25 mouse cellular contexts compared by ENCODE assay signal in the genomic region with DNA sequence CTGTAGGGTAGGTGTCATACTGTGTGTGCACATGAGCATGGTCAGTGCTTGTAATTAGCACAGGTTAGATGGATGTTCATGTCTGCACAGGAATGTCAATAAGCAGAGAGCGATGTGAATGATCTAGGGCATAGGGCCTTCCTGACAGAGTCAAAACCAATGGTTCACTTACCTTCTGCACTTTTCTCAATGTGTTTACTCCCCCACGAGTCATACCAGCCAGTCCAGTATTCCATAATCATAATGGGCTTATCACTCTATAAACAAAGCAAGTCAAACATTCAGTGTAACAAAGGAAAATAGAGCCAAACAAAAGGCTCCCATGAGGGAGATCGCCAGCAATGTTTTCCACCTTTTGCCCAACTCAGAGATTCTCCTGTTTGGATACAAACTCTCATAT. TPM values are rescaled to one million over a fixed set of nuclear protein-coding genes. Genes with fewer than 3 reads are reported as not detected.
A peak's percentile ranks its signal among the peaks of the same experiment; 100 is the strongest.
DNase-seq lines count a peak whose midpoint lies in the region; ATAC-seq and TF ChIP-seq lines count a peak whose summit lies in the region.
"Had no signal": no experiment of that assay in that cellular context is flagged by ENCODE, and none has a peak within 500 bp of the region (broad histone marks: within the 10 kb centered on the region; RNA-seq: fewer than 3 reads in every experiment).

No protein-coding gene starts in this region.

- no peaks in the 10 kb centered on the region for H3K27me3 ChIP-seq in intestine, embryonic 15.5 days (replicated peaks)
- H3K27me3 ChIP-seq in intestine, postnatal 0 days (replicated peaks; ENCODE audit: control insufficient read depth, insufficient read depth, low read length) = no peaks in the 10 kb centered on the region
- no peaks in the 10 kb centered on the region for H3K27me3 ChIP-seq in stomach, embryonic 16.5 days (ENCODE audit: control insufficient read depth, insufficient read depth, low read length)
- no peaks in the 10 kb centered on the region for H3K27me3 ChIP-seq in heart, embryonic 11.5 days (ENCODE audit: control insufficient read depth, insufficient read depth, low read length)
- H3K27me3 ChIP-seq: forebrain, embryonic 13.5 days; hindbrain, embryonic 12.5 days; hindbrain, embryonic 15.5 days had no signal

- peak; percentile 39; the same call in 1 of the 2 replicates for ATAC-seq in intestine, embryonic 15.5 days
- ATAC-seq in intestine, postnatal 0 days = no peak
- peak; percentile 86 for ATAC-seq in stomach, embryonic 16.5 days (ENCODE audit: insufficient read depth, low FRiP score)
- no peak for ATAC-seq in heart, embryonic 11.5 days (replicated peaks; ENCODE audit: insufficient number of reproducible peaks, low FRiP score, low TSS enrichment)
- ATAC-seq: activated CD4-positive, CD25-positive, alpha-beta regulatory T cell, adult 4 months; forebrain, embryonic 13.5 days; forebrain, embryonic 16.5 days had no signal

- 60% methylated on average over 3 of the region's 3 CpGs for WGBS in intestine, embryonic 15.5 days
- 42% methylated on average over 3 of the region's 3 CpGs for WGBS in intestine, postnatal 0 days
- 45% methylated on average over 3 of the region's 3 CpGs for WGBS in stomach, embryonic 16.5 days
- WGBS in heart, embryonic 11.5 days (ENCODE audit: insufficient replicate concordance) = 63% methylated on average over 3 of the region's 3 CpGs

- H3K9ac ChIP-seq in intestine, embryonic 15.5 days = no peak overlapping the region
- no peak overlapping the region for H3K9ac ChIP-seq in intestine, postnatal 0 days (ENCODE audit: low read depth, low read length)
- no peak overlapping the region for H3K9ac ChIP-seq in stomach, embryonic 16.5 days (ENCODE audit: low read length)
- H3K9ac ChIP-seq in heart, embryonic 11.5 days (ENCODE audit: low read depth, low read length) = no peak overlapping the region
- H3K9ac ChIP-seq: forebrain, embryonic 13.5 days; hindbrain, embryonic 12.5 days; hindbrain, embryonic 15.5 days had no signal

- no peaks in the 10 kb centered on the region for H3K36me3 ChIP-seq in intestine, embryonic 15.5 days
- no peaks in the 10 kb centered on the region for H3K36me3 ChIP-seq in intestine, postnatal 0 days (ENCODE audit: control insufficient read depth, insufficient read depth)
- no peaks in the 10 kb centered on the region for H3K36me3 ChIP-seq in stomach, embryonic 16.5 days (ENCODE audit: control insufficient read depth, insufficient read depth, low read length)
- no peaks in the 10 kb centered on the region for H3K36me3 ChIP-seq in heart, embryonic 11.5 days (ENCODE audit: control insufficient read depth, insufficient read depth, low read length)
- H3K36me3 ChIP-seq: forebrain, embryonic 10.5 days; heart, embryonic 10.5 days; hindbrain, embryonic 12.5 days; hindbrain, embryonic 15.5 days had no signal

- no peaks in the 10 kb centered on the region for H3K4me1 ChIP-seq in intestine, embryonic 15.5 days (replicated peaks)
- H3K4me1 ChIP-seq in intestine, postnatal 0 days (replicated peaks; ENCODE audit: control insufficient read depth, insufficient read depth, low read length) = no peaks in the 10 kb centered on the region
- no peaks in the 10 kb centered on the region for H3K4me1 ChIP-seq in stomach, embryonic 16.5 days (ENCODE audit: control insufficient read depth, insufficient read depth, low read length)
- no peaks in the 10 kb centered on the region for H3K4me1 ChIP-seq in heart, embryonic 11.5 days (ENCODE audit: control insufficient read depth, insufficient read depth, low read length)
- H3K4me1 ChIP-seq: forebrain, embryonic 10.5 days; forebrain, embryonic 13.5 days; heart, embryonic 10.5 days; hindbrain, embryonic 12.5 days; hindbrain, embryonic 15.5 days had no signal

- no peak overlapping the region for H3K4me2 ChIP-seq in intestine, embryonic 15.5 days (replicated peaks)
- H3K4me2 ChIP-seq in intestine, postnatal 0 days (replicated peaks; ENCODE audit: low read depth) = no peak overlapping the region
- no peak overlapping the region for H3K4me2 ChIP-seq in stomach, embryonic 16.5 days (ENCODE audit: low read depth, low read length)
- H3K4me2 ChIP-seq in heart, embryonic 11.5 days = no peak overlapping the region
- H3K4me2 ChIP-seq: forebrain, embryonic 13.5 days; hindbrain, embryonic 12.5 days; hindbrain, embryonic 15.5 days had no signal

- no peak overlapping the region for H3K27ac ChIP-seq in intestine, embryonic 15.5 days
- H3K27ac ChIP-seq in intestine, postnatal 0 days (ENCODE audit: low read depth, low read length) = no peak overlapping the region
- peak overlapping the region; percentile 62 for H3K27ac ChIP-seq in stomach, embryonic 16.5 days (ENCODE audit: low read length)
- H3K27ac ChIP-seq in heart, embryonic 11.5 days (ENCODE audit: low read depth, low read length) = no peak overlapping the region
- H3K27ac ChIP-seq: forebrain, embryonic 10.5 days; forebrain, embryonic 13.5 days; heart, adult 2 months; heart, embryonic 10.5 days; hindbrain, embryonic 12.5 days; hindbrain, embryonic 15.5 days had no signal

- H3K9me3 ChIP-seq in intestine, embryonic 15.5 days = no peaks in the 10 kb centered on the region
- H3K9me3 ChIP-seq in intestine, postnatal 0 days (ENCODE audit: control insufficient read depth) = no peaks in the 10 kb centered on the region
- no peaks in the 10 kb centered on the region for H3K9me3 ChIP-seq in stomach, embryonic 16.5 days (replicated peaks; ENCODE audit: control insufficient read depth, low read length)
- no peaks in the 10 kb centered on the region for H3K9me3 ChIP-seq in heart, embryonic 11.5 days (replicated peaks; ENCODE audit: control insufficient read depth, low read length)
- H3K9me3 ChIP-seq: forebrain, embryonic 10.5 days; forebrain, embryonic 13.5 days; heart, embryonic 10.5 days; hindbrain, embryonic 12.5 days; hindbrain, embryonic 15.5 days had no signal

- peak; percentile 16 for DNase-seq in urinary bladder, postnatal 14 days (ENCODE audit: low spot score)
- DNase-seq in urinary bladder, postnatal 10 days (ENCODE audit: low spot score) = no peak
- DNase-seq: adrenal gland, adult 8-10 months; adrenal gland, postnatal 25 days; cerebellum, adult 18-20 months; cerebellum, adult 9-10 months; cerebellum, postnatal 14 days; gastrocnemius, postnatal 10 days; gastrocnemius, postnatal 36 days; heart, adult 2 months had no signal

- no peak overlapping the region for H3K4me3 ChIP-seq in intestine, embryonic 15.5 days (replicated peaks)
- no peak overlapping the region for H3K4me3 ChIP-seq in intestine, postnatal 0 days (ENCODE audit: low read depth, low read length)
- no peak overlapping the region for H3K4me3 ChIP-seq in stomach, embryonic 16.5 days (replicated peaks; ENCODE audit: low read length)
- H3K4me3 ChIP-seq in heart, embryonic 11.5 days (ENCODE audit: low read depth, low read length) = no peak overlapping the region
- H3K4me3 ChIP-seq: forebrain, embryonic 10.5 days; forebrain, embryonic 13.5 days; heart, adult 2 months; heart, embryonic 10.5 days; hindbrain, embryonic 12.5 days; hindbrain, embryonic 15.5 days had no signal

- TF ChIP-seq CTCF in intestine, postnatal 0 days (IDR thresholded peaks at IDR 0.05; ENCODE audit: low read depth) = no peak

RNA-seq across cellular contexts. Expression of a gene that starts 24.8 kb away (rescaled TPM):
- polyA plus RNA-seq in intestine, embryonic 15.5 days (2015; fragmentation: Nextera tagmentation; extraction: Ambion mirVana) = 1.3 and 1.9 TPM in 2 replicates
- polyA plus RNA-seq in intestine, postnatal 0 days (2015; fragmentation: Nextera tagmentation; extraction: Ambion mirVana) = 0.34 and 0.50 TPM in 2 replicates
- polyA plus RNA-seq in stomach, embryonic 16.5 days (2015; fragmentation: Nextera tagmentation; extraction: Ambion mirVana) = 6.0 and 7.7 TPM in 2 replicates
- polyA plus RNA-seq in heart, embryonic 11.5 days (2014; fragmentation: Nextera tagmentation; extraction: Ambion mirVana) = 1.2 and 1.3 TPM in 2 replicates
- polyA plus RNA-seq: activated CD4-positive, CD25-positive, alpha-beta regulatory T cell, adult 4 months had no signal

RNA-seq across cellular contexts. Expression of a gene that starts 29.6 kb away (rescaled TPM):
- not detected in 2 replicates for polyA plus RNA-seq in intestine, embryonic 15.5 days (2015; fragmentation: Nextera tagmentation; extraction: Ambion mirVana)
- polyA plus RNA-seq in intestine, postnatal 0 days (2015; fragmentation: Nextera tagmentation; extraction: Ambion mirVana) = not detected in 2 replicates
- not detected in 2 replicates for polyA plus RNA-seq in stomach, embryonic 16.5 days (2015; fragmentation: Nextera tagmentation; extraction: Ambion mirVana)
- not detected in 2 replicates for polyA plus RNA-seq in heart, embryonic 11.5 days (2014; fragmentation: Nextera tagmentation; extraction: Ambion mirVana)
- polyA plus RNA-seq: activated CD4-positive, CD25-positive, alpha-beta regulatory T cell, adult 4 months; embryonic facial prominence, embryonic 11.5 days; embryonic facial prominence, embryonic 14.5 days; forebrain, embryonic 10.5 days; forebrain, embryonic 13.5 days; forebrain, embryonic 16.5 days; heart, adult 2 months; heart, embryonic 10.5 days; heart, embryonic 14.5 days; heart, postnatal 0 days; hindbrain, embryonic 12.5 days; hindbrain, embryonic 15.5 days had no signal

Comparison
In these comparisons a context has a peak if more than half of its experiments do, and no peak if none do; other contexts are left out.
1. ATAC-seq: peak in intestine, embryonic 15.5 days (single experiment) and stomach, embryonic 16.5 days (single experiment); none in intestine, postnatal 0 days (single experiment) and heart, embryonic 11.5 days (single experiment).